Mouse (Mus musculus): ENCODE data around the gene Ppp3cb.

DNA sequence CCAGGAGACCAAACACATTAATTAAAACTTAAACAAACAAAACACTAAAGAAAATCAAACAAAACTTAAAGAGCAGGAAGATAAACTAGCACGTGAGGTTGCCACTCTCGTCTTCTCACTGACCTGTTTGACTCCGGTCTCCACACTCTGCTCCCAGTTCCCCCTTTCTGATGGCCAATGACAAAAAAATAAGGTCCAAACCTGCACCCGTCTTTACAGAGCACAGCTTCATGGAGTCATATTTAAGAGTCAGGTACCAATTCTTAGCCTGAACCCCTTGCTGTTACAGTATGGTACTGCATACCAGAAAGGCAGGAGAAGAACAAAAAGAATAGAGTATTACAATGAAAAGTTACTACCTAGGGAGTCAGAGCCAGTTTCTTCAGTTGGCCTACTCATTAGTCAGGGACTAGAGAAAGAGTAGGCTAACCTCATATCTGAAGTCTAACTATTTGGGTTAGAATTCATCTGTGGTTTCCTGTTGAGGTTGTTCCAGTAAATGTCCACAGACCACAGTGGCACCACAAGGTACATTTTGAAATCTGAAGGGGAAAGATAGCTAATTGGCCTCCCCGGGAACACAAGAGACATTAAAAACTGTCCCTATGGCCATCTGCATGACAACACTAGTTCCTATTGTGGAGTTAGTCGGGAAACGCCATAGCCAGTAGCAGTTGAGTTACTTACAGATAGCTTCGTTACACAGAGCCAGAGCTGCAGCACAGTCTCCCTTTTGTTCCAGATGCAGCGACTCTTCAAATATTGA, 19.1 kb upstream of the Ppp3cb start:
- no peak for TF ChIP-seq POLR2A (IDR thresholded peaks at IDR 0.05; ENCODE audit: insufficient read depth, low read depth, low read length)
- no peak for TF ChIP-seq CTCF (IDR thresholded peaks at IDR 0.05; ENCODE audit: insufficient read depth, low read depth, low read length)
